Mouse (Mus musculus) lung, embryonic 14.5 days (tissue): Measurements from ENCODE around the gene Caskin1. TPM values are rescaled to one million over a fixed set of nuclear protein-coding genes. Genes with fewer than 3 reads are reported as not detected.

Experiments
- ATAC-seq: fragments of 200-750 bp; cut with Nextera tagmentation; 2 replicates; pipeline ENCODE4 v1.8.0; 2017; ENCODE audit warnings: mild to moderate bottlenecking, moderate TSS enrichment, moderate library complexity; ENCODE audit not compliant: insufficient read depth
- DNase-seq: peaks from one replicate; pipeline ENCODE4 v3.0.0-alpha.2; 2015
- H3K27ac ChIP-seq: fragments of 300-500 bp; sonication (generic); 2 replicates; pipeline ENCODE4 v1.5.1; 2014; ENCODE audit warnings: low read depth, mild to moderate bottlenecking, moderate library complexity
- H3K27me3 ChIP-seq: fragments of 300-500 bp; sonication (generic); 2 replicates; pipeline ENCODE4 v1.6.1; 2014; ENCODE audit warnings: low read length, control low read depth; ENCODE audit not compliant: insufficient read depth
- H3K36me3 ChIP-seq: fragments of 300-500 bp; sonication (generic); 2 replicates; pipeline ENCODE4 v1.6.1; 2014; ENCODE audit warnings: control low read depth; ENCODE audit not compliant: insufficient read depth
- H3K4me1 ChIP-seq: fragments of 300-500 bp; sonication (generic); 2 replicates; pipeline ENCODE4 v1.6.1; 2014; ENCODE audit warnings: antibody characterized with exemption, control low read depth; ENCODE audit not compliant: insufficient read depth
- H3K4me2 ChIP-seq: fragments of 300-500 bp; sonication (generic); 2 replicates; pipeline ENCODE4 v1.6.1; 2014; ENCODE audit warnings: mild to moderate bottlenecking
- H3K4me3 ChIP-seq: fragments of 300-500 bp; sonication (generic); 2 replicates; pipeline ENCODE4 v1.5.1; 2014; ENCODE audit warnings: low read depth, low read length
- H3K9ac ChIP-seq: fragments of 300-500 bp; sonication (generic); 2 replicates; pipeline ENCODE4 v1.6.1; 2014
- H3K9me3 ChIP-seq: fragments of 300-500 bp; sonication (generic); 2 replicates; pipeline ENCODE4 v1.6.1; 2016; ENCODE audit warnings: low read depth, low read length, control low read depth
- CTCF ChIP-seq: IDR thresholded peaks from 2 replicates; pipeline ENCODE4 v1.5.1; 2016; ENCODE audit warnings: antibody characterized with exemption, low read depth
- WGBS: fragments of 180-500 bp; shearing (Covaris S2); extraction: QIAGEN DNeasy Blood & Tissue Kit; methylation state at CpG from one replicate; pipeline ENCODE4 v1.1.7; 2014; 5-methylcytosine and 5-hydroxymethylcytosine counted together
- polyA plus RNA-seq: library from polyadenylated mRNA; unstranded; fragments of >200 nt; fragmentation: Nextera tagmentation; extraction: Ambion mirVana; gene quantifications from 2 replicates; pipeline ENCODE4 v1.2.1, GENCODE M21; 2014

The Caskin1 gene
- polyA plus RNA-seq, 1 experiment from 2014 or later, result 0.93 TPM

- H3K4me1 ChIP-seq, result peaks cover 16% of the 10 kb centered on the region
- H3K9me3 ChIP-seq, result no peaks in the 10 kb centered on the region
- H3K27ac ChIP-seq, result peak overlapping the region; percentile 84
- no peak for ATAC-seq
- H3K4me3 ChIP-seq, result peak overlapping the region; percentile 75
- no peak for TF ChIP-seq CTCF
- H3K36me3 ChIP-seq, result peaks cover 28% of the 10 kb centered on the region
- peak overlapping the region; percentile 89 for H3K4me2 ChIP-seq
- DNase-seq, result peak; percentile 25
- 0% methylated on average over 8 of the region's 8 CpGs for WGBS
- peak overlapping the region; percentile 80 for H3K9ac ChIP-seq
- H3K27me3 ChIP-seq, result no peaks in the 10 kb centered on the region
Measured at GRCm38 (mm10) chr17:24528560-24528918, 40.1 kb downstream of the Caskin1 start.

- H3K27ac ChIP-seq, result peak overlapping the region; percentile 84
- H3K4me1 ChIP-seq, result peaks cover 16% of the 10 kb centered on the region
- ATAC-seq, result no peak
- WGBS, result under 1% methylated on average over 4 of the region's 4 CpGs
- no peaks in the 10 kb centered on the region for H3K9me3 ChIP-seq
- peak overlapping the region; percentile 89 for H3K4me2 ChIP-seq
- DNase-seq, result peak; percentile 91
- peak overlapping the region; percentile 80 for H3K9ac ChIP-seq
- no peaks in the 10 kb centered on the region for H3K27me3 ChIP-seq
- TF ChIP-seq CTCF, result peak; percentile 92
- peak overlapping the region; percentile 75 for H3K4me3 ChIP-seq
- H3K36me3 ChIP-seq, result peaks cover 28% of the 10 kb centered on the region
Measured at GRCm38 (mm10) chr17:24529007-24529451, 40.6 kb downstream of the Caskin1 start.

- ATAC-seq (no peak), DNase-seq (no peak)
- WGBS, result 16% methylated on average over 5 of the region's 5 CpGs
Measured at GRCm38 (mm10) chr17:24529883-24530282, 41.5 kb downstream of the Caskin1 start.

GRCm38 (mm10) chr17:24530361-24531050 is 42.1 kb downstream of the Caskin1 start:
- Histone ChIP-seq H3K9me3 (no peaks in the 10 kb centered on the region), H3K4me3 (peak overlapping the region; percentile 75), H3K4me1 (peaks cover 16% of the 10 kb centered on the region), H3K4me2 (peak overlapping the region; percentile 89), H3K9ac (peak overlapping the region; percentile 80), H3K36me3 (peaks cover 26% of the 10 kb centered on the region), H3K27ac (no peak overlapping the region; the same call in 1 of the 2 replicates), H3K27me3 (no peaks in the 10 kb centered on the region)
- ATAC-seq, result no peak
- 32% methylated on average over 8 of the region's 8 CpGs for WGBS
- DNase-seq, result peak; percentile 46
- peak; percentile 50 for TF ChIP-seq CTCF

More at GRCm38 (mm10) chr17:24529883-24530282, 41.5 kb downstream of the Caskin1 start:
- Histone ChIP-seq H3K27ac (peak overlapping the region; percentile 84), H3K9ac (peak overlapping the region; percentile 80), H3K4me3 (peak overlapping the region; percentile 75), H3K4me2 (peak overlapping the region; percentile 89), H3K9me3 (no peaks in the 10 kb centered on the region), H3K4me1 (peaks cover 16% of the 10 kb centered on the region), H3K27me3 (no peaks in the 10 kb centered on the region), H3K36me3 (peaks cover 28% of the 10 kb centered on the region)
- TF ChIP-seq CTCF, result no peak

GRCm38 (mm10) chr17:24531064-24531463 is 42.7 kb downstream of the Caskin1 start:
- WGBS, result 65% methylated on average over 3 of the region's 3 CpGs
- peaks cover 16% of the 10 kb centered on the region for H3K4me1 ChIP-seq
- no peak overlapping the region for H3K4me2 ChIP-seq

GRCm38 (mm10) chr17:24532045-24532444 is 43.6 kb downstream of the Caskin1 start:
- TF ChIP-seq CTCF, result no peak
- peak overlapping the region; percentile 0; the same call in 1 of the 2 replicates for H3K9ac ChIP-seq

More at GRCm38 (mm10) chr17:24531064-24531463, 42.7 kb downstream of the Caskin1 start:
- TF ChIP-seq CTCF, result no peak
- Histone ChIP-seq H3K4me3 (no peak overlapping the region), H3K9ac (no peak overlapping the region), H3K36me3 (peaks cover 25% of the 10 kb centered on the region), H3K27ac (no peak overlapping the region), H3K27me3 (no peaks in the 10 kb centered on the region), H3K9me3 (no peaks in the 10 kb centered on the region)
- DNase-seq, result no peak
- ATAC-seq, result no peak

GRCm38 (mm10) chr17:24533099-24533992 is 44.9 kb downstream of the Caskin1 start:
- DNase-seq, result peak; percentile 87
- peak; percentile 53 for ATAC-seq
- Histone ChIP-seq H3K4me2 (peak overlapping the region; percentile 80), H3K9ac (peak overlapping the region; percentile 41), H3K36me3 (peaks cover 25% of the 10 kb centered on the region), H3K4me1 (peaks cover 16% of the 10 kb centered on the region), H3K4me3 (peak overlapping the region; percentile 35), H3K27me3 (no peaks in the 10 kb centered on the region), H3K9me3 (no peaks in the 10 kb centered on the region), H3K27ac (no peak overlapping the region)
- TF ChIP-seq CTCF, result peak; percentile 26; the same call in 1 of the 2 replicates
- WGBS, result 9% methylated on average over 53 of the region's 53 CpGs

More at GRCm38 (mm10) chr17:24532045-24532444, 43.6 kb downstream of the Caskin1 start:
- Histone ChIP-seq H3K4me3 (no peak overlapping the region), H3K4me2 (no peak overlapping the region), H3K27me3 (no peaks in the 10 kb centered on the region), H3K27ac (no peak overlapping the region), H3K36me3 (peaks cover 25% of the 10 kb centered on the region), H3K9me3 (no peaks in the 10 kb centered on the region), H3K4me1 (peaks cover 16% of the 10 kb centered on the region)
- WGBS, result 74% methylated on average over 7 of the region's 7 CpGs
- no peak for DNase-seq
- no peak for ATAC-seq
